Mouse (Mus musculus): Measurements from ENCODE around the gene Nsf.

The Nsf gene

GRCm38 (mm10) chr11:103830476-103830875 lies 123.4 kb downstream of the Nsf start:
- no peak for DNase-seq

- no peak for DNase-seq
These were observed 123.9 kb downstream of the Nsf start for GRCm38 (mm10) chr11:103829956-103830355.

GRCm38 (mm10) chr11:103828866-103829265 lies 125.0 kb downstream of the Nsf start:
- no peak for DNase-seq

GRCm38 (mm10) chr11:103827201-103827600 lies 126.7 kb downstream of the Nsf start:
- no peak for DNase-seq

GRCm38 (mm10) chr11:103816719-103817118 lies 137.1 kb downstream of the Nsf start:
- DNase-seq: no peak

- DNase-seq: no peak
These were observed 137.9 kb downstream of the Nsf start for GRCm38 (mm10) chr11:103815986-103816385.

- DNase-seq: no peak
These were observed 139.0 kb downstream of the Nsf start for GRCm38 (mm10) chr11:103814808-103815207.

GRCm38 (mm10) chr11:103811246-103811645 lies 142.6 kb downstream of the Nsf start:
- DNase-seq: no peak

GRCm38 (mm10) chr11:103810631-103811030 lies 143.2 kb downstream of the Nsf start:
- no peak for DNase-seq

GRCm38 (mm10) chr11:103809611-103810598 lies 144.0 kb downstream of the Nsf start:
- DNase-seq: no peak

- DNase-seq: no peak
These were observed 144.9 kb downstream of the Nsf start for GRCm38 (mm10) chr11:103808771-103809610.

- no peak for DNase-seq
These were observed 145.9 kb downstream of the Nsf start for GRCm38 (mm10) chr11:103807966-103808365.

- DNase-seq: no peak
These were observed 149.1 kb downstream of the Nsf start for GRCm38 (mm10) chr11:103804804-103805203.

GRCm38 (mm10) chr11:103804126-103804525 lies 149.7 kb downstream of the Nsf start:
- no peak for DNase-seq

GRCm38 (mm10) chr11:103801128-103801527 lies 152.7 kb downstream of the Nsf start:
- DNase-seq: no peak

- no peak for DNase-seq
These were observed 163.9 kb downstream of the Nsf start for GRCm38 (mm10) chr11:103789951-103790350.

- no peak for DNase-seq
These were observed 173.7 kb downstream of the Nsf start for GRCm38 (mm10) chr11:103780152-103780551.

- no peak for DNase-seq
These were observed 179.7 kb downstream of the Nsf start for GRCm38 (mm10) chr11:103774228-103774530.

- no peak for DNase-seq
These were observed 180.2 kb downstream of the Nsf start, which contains the start of gene Wnt3 for GRCm38 (mm10) chr11:103773387-103774227. TSS of gene Wnt3 (plus strand) at chr11:103774150.

- DNase-seq: no peak
These were observed 181.1 kb downstream of the Nsf start for GRCm38 (mm10) chr11:103772505-103773386.
